Mouse (Mus musculus): ENCODE results near the gene Hspe1.
"Not testable (repeated sequence)": the region's sequence is repeated elsewhere in the genome, so short reads cannot be mapped to it uniquely, and the experiment has no call there.

The Hspe1 gene

DNA sequence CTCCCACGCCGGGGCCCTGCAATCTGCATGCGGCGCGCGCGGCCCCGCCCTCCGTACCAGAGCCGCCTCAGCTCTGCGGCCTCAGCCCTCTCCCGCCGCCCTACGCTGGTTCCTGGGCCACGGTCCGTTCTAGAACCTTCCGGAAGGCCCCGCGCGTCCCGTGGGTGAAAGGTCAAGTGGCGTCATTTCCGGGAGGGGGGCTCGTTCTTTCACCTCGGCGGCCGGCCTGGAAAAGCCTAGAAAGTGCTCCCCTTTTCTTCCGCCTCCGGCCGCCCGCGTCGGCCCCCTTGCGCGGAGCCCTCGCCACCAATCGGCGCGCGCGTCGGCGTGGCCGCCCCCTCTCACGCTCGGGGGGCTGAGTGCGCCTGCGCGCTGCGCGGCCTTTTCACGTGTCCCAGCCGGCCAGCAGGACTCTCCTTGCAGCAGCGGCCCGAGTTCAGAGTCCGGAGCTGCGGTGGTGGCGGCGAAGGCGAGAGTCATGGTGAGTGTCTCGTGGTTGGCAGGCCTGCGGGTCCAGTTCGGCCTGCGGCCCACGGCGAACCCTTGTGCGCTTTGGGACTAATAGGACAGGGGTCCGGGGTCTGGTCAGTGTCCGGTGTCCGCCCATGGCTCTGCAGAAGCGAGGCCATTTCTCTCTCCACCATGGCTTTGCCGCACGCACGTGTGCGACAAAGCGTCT lies at the start of gene Hspe1, which contains the start of gene Hspd1:
Gene Hspe1, plus strand, starts transcription at position 201 of the 679 bp plus-strand sequence.
Gene Hspd1, minus strand, starts transcription at position 312 of the 679 bp plus-strand sequence.
- DNase-seq (ENCODE audit: low spot score in 2 of 2), result peak; percentile 90 to 97

DNA sequence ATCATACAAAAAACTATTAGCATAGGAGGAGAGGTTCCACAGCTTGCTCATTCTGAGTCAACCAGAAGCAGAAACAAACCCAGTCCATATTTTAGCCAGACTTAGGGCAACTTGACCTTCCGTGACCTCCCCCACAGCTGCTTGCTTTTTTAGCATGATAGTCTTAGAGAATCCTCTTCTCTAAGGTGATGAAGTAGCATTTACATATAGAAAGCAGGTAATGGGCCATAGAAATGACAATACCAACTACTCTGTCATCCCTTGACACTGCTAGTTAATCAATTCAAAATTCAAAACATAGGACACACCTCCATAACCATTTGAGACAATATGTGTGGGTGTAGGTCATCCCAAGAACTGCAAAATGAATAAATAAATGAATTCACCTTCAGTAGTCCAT lies 48.0 kb upstream of the Hspe1 start:
- no peak for DNase-seq (ENCODE audit: low spot score in 2 of 2)

DNA sequence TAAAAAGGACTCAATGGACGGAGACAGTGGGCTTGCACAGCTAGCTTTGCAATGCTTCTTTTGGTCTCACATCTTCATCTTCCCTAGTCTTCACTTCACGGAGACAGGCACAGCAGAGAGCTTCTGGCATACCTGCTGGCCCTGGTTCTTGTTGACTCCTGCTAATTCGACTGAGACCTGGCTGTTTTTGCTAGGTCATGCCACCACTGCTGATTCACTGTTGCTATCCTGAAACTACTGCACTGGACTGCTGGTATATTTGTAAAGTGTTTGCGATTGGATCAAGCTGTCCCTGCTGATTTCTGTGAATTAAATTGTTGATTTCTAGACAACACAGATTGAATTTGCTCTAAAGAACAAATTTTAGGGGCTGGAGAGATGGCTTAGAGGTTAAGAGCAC lies 46.2 kb upstream of the Hspe1 start:
- no peak for DNase-seq (ENCODE audit: low spot score in 2 of 2)

DNA sequence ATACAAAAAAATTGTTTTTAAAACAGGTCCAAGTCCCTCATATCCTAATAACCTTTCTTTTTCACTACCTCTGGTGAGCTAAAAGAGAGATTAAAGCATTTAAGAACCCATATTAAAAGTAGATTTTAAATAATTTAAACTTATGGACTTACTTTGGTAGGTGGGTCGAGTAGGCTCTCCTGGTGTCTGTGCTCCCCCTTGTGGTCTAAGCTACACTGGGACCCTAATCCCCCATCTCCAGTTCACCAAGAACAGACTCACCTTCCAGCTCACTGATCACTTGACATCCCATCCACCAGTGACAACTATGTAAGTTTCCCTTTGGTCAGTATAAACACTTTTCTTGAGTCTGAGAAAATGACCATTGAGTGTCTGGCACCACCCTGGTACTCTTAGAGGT lies 45.7 kb upstream of the Hspe1 start:
- DNase-seq (ENCODE audit: low spot score in 2 of 2), result no peak

DNA sequence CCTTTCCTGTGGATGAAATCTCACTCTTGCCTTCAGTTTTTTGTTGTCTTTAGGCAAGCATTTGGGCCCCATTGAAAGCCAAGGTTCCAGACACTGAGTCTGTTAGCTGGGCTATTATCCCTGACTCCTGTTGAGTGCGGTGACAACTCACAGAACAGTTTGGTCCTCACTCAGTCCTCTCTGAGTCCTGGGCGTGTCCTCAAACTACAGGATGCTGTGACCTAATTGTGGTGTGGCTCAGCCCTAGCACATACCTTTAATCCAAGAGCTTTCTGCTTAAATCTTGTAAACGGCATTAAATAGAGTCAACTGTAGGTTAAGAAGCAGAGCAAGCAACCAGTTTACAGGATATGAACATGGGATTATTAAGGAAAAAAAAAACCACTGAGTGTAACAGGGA lies 44.8 kb upstream of the Hspe1 start:
- DNase-seq (ENCODE audit: low spot score in 2 of 2), result no peak

DNA sequence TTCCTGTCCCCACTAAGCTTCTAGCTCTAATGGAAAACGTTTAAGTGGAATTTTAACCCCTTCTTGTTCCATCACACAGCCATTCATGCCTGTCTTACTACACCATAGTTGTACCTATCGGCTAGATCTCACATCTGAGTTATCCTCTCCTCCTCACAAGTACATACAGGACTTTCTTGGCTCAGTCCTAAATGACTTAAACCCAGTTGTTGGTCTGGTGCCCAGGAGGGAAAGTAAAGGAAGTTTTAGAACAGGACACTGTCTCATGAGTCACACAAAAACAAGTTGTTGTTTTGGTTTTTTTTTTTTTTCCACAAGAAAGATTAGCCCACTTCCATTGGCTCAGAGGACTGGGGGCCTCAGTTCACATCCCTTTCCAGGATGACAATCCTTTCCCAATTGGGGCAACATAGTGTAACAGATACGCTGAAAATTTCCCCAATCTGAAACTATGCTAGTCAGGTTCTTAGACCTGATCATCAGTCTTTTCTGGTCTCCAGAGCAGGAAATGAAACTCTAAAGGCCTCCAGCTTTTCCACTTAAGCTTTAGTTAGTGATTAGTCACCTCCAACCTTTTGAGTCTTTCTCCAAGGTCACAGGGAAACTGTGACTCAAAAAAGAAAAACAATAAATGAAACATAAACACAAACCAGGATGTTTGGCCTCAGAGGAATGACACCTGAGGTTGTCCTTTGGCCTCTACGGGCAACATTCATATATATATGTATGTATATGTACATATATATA lies 38.9 kb upstream of the Hspe1 start:
- DNase-seq (ENCODE audit: low spot score in 2 of 2), result no peak

DNA sequence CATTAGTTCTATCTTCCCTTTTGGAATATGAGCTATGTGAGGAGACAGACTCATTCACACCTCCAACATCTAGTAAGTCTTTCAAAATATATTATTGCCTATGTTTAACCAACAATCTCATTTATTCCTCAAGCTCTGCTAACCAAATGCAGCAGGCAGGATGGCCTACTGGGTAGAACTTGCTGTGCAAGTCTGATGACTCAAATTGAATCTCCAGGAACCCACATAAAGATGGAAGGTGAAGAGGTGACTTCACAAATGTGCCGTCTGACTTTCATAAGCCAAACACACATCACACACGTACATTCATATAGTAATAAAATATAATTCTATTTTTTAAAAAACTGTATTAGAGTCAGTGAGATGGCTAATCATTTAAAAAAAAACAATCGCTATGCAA lies 36.3 kb upstream of the Hspe1 start:
- no peak for DNase-seq (ENCODE audit: low spot score in 2 of 2)

DNA sequence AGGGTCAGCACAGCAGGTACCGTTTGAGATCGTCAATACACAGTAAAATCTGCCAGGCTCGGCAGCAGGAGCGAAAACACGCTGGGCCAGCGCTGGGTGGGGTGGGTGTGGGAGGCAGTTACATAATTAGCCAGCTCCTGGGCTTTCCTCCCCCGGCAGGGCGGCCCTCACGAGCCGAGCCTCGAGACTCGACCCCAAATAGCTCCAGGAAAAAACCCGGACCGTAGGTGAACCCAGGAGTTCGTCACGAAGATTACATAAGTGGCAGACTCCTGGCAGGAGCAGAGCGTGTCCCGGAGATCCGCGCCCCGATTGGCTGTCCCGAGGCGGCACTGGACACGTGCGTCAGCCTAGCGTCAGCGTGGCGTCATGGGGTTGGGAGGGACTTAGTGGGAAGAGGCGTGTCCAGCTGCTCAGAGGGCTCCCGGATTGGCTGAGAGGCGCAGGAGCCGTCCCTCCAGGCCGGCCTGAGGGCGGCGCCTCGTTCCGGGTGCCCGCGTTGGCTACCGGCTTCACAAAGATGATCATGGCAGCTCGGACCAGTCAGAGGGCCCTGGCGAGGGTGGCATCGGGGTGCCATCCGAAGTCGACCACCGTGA lies 35.5 kb upstream of the Hspe1 start, which contains the start of gene Coq10b:
Gene Coq10b, plus strand, starts transcription at position 416 of the 599 bp plus-strand sequence.
- DNase-seq (ENCODE audit: low spot score in 2 of 2), result peak; percentile 98

DNA sequence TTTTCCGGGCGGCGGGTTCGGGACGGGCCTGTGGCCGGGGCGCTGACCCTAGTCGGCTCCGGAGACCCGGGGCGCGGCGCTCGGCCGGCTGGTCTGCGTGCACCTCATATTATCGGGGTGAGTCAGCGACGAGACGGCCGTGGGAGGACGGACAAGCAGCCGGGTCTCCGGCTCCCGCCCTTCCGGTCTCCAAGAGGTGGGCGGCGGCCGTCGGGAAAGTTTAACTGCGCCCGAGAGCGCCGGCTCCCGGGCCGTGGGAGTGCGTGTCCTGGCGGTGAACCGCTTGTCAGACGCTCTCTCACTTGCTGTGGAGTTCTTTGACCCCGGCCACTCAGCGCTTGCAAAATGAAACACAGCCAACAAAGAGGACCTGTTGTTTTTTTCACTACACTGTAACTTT lies 34.9 kb upstream of the Hspe1 start:
- DNase-seq (ENCODE audit: low spot score in 2 of 2), result peak in 1 of 2 experiments; percentile 82

DNA sequence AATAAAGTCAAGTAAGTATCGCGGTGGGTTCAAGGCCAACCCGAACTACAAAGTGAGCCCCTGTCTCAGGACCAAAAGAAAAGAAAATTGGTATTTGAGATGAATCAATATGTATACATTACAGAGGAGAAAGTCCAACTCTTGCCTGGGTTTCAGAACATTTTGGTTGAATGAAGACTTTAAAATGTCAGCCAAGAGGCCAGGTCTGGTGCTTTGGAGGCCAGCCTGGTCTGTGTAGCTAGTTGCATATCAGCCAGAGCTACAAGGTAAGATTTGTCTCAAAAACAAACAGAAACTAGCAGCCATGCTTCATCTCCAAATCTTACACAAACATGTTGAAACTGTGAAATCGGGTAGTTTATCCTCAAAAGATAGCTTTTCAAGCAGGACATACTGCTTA lies 34.3 kb upstream of the Hspe1 start:
- DNase-seq (ENCODE audit: low spot score in 2 of 2), result no peak

DNA sequence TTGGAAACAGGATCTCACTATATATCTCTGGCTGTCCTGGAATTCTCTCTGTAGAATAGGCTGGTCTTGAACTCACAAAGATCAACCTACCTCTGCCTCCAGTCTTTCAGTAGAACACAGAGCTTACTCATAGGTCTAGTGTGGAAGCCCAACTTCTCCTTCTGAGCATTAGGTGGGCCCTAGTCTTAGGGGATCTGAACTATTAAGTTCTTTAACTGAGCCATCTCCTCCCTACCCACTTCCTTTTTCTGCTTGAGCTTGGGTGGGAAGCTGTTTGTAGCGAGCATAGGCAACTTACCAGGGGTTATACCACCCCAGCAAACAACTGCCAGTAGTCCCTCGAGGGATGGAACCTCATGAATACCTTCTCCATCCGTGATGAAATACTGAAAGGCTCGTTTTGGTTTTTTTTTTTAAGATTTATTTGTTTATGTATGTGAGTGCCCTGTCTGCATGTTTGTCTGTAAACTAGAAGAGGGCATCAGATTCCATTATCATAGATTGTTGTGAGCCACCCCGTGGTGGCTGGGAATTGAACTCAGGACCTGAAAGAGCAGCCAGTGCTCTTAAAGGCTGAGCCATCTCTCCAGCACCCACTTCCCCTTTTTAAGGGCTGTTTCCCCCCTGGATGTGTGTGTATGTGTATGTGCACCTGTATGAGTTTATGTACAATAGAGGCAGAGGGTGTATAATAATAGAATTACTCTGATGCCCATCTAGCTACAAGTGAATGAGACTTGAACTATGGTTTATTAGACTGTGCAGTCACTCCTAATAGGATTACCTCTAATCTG lies 32.4 kb upstream of the Hspe1 start:
- no peak for DNase-seq (ENCODE audit: low spot score in 2 of 2)

DNA sequence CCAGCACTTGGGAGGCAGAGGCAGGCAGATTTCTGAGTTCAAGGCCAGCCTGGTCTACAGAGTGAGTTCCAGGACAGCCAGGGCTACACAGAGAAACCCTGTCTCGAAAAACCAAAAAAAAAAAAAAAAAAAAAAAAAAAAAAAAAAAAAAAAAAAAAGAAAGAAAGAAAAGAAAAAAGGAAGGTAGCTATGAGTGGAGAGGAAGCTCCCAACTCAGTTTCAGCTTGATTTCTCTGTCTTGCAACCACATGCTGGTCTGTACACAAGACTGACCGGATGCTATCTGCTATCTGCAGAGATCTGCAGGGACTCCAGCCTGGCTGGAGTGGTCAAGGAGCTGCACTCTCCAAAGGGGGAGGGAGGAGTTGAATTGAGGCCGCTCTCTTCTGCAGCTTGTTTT lies 29.5 kb upstream of the Hspe1 start:
- DNase-seq (ENCODE audit: low spot score in 2 of 2), result not testable (repeated sequence)

DNA sequence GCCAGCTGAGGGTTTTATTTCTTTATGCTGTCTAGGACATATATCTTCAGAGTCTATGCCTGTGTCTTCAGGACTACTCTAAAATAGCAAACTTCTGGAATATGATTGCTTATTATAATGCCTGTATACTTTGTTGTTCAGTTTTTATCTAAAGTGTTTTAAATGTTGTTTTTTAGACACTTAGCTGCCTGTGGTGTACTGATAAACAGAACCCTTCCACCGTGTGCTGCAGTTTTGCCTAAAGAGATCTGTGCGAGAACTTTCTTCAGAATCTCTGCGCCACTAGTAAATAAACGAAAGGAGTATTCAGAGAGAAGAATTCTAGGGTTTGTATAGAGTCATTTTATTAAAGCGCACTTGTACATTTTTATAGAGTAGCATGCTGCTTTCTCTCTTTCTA lies 26.8 kb upstream of the Hspe1 start:
- DNase-seq (ENCODE audit: low spot score in 2 of 2), result no peak

DNA sequence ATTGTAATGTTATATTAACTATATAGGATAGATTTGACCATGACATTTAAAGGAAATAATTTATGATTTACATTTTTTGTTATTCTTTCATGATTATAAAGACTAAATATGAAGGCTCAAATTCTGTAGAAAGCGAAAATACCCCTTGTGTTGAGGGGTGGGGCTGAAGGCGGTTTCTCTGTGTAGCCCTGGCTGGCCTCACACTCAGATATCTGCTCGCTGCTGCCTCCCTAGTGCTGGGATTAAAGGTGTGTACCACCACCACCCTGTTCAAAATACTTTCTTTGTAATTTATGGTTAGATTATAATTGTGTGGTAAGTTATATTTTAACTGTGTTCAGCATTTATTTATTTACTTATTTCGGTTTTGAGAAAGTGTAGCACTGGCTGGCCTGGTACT lies 26.2 kb upstream of the Hspe1 start:
- DNase-seq (ENCODE audit: low spot score in 2 of 2), result no peak

DNA sequence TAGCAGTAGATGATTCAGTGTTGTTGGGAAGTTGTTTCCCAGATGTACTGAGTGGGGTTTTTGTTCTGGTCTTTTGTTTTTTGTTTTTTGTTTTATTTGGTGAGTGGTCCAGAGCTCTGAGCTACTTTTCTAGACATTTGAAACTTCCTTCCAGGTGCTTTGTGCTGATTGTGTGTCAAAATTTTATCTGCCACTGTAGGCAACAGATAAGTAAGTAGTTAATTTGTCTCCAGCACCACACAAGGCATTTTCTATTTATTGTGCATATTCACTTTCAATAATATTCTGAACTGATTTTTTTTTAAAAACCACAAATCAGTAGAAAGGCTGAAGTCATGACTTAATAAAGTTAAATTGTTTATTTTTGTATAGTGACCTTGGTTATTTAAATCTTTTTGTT lies 15.6 kb upstream of the Hspe1 start:
- DNase-seq (ENCODE audit: low spot score in 2 of 2), result not testable (repeated sequence)

DNA sequence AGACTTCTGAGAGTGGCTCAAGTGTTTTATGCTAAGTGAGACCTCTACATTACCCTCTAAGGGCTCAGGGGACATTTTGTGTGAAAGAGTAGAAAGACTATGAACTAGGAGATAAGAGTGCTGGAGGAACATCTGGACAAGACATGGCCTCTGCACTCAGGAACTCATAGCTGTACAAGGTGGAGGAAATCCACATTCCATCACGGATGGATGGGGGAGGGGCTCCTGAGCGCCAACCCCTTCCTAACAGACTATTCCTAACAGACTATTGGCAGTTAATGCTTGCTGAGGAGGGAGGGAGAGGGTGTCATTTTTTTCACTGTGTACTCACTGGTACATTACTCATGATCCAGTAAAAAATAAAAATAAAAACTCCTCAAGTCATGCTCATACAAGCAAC lies 13.2 kb upstream of the Hspe1 start:
- no peak for DNase-seq (ENCODE audit: low spot score in 2 of 2)

DNA sequence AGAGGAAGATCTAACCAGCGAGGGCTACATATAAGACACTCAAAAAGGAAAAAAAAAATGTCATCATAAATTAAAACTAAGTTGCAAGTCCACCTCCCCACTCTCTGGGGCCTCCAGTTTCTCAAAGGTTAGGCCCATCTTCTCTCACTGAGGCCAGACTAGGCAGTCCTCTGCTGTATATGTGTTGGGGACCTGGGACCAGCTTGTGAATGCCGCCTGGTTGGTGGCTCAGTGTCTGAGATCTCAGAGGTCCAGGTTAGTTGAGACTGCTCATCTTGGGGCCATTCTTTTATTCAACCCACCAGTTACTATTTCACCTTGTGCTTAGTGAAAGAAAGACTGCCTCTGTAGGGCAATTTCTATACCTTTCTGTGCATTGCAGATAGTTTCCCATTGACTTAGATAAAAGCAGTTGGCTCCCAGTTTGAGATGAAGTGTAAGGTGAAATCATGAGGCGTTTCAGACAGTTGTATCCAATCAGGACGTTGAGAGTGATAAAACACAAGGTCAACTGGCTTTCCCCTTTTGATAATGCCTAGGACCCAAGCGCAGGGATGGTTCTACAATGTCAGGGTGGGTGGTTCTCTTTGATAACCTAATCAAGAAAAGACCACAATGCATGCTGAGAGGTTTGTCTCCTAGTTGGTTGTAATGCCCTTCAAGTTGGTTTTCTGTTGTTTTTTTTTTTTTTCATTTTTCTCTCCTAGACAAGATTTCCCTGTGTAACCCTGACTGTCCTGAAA lies 12.1 kb upstream of the Hspe1 start:
- DNase-seq (ENCODE audit: low spot score in 2 of 2), result no peak

DNA sequence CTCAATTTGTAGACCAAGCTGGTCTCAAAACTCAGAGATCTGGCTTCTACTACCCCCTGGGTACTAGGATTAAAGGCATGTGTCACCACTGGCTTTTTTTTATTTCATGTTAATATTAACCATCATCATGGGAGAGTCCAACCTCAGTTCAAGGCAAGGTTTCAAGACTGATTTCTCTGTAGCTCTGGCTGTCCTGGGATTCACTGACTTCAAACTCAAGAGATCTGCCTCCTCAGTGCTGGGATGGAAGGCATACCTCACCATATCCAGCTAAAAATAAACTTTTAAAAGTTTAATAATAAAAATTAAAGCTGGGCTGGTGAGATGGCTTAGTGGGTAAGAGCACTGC lies 11.6 kb upstream of the Hspe1 start:
- no peak for DNase-seq (ENCODE audit: low spot score in 2 of 2)

DNA sequence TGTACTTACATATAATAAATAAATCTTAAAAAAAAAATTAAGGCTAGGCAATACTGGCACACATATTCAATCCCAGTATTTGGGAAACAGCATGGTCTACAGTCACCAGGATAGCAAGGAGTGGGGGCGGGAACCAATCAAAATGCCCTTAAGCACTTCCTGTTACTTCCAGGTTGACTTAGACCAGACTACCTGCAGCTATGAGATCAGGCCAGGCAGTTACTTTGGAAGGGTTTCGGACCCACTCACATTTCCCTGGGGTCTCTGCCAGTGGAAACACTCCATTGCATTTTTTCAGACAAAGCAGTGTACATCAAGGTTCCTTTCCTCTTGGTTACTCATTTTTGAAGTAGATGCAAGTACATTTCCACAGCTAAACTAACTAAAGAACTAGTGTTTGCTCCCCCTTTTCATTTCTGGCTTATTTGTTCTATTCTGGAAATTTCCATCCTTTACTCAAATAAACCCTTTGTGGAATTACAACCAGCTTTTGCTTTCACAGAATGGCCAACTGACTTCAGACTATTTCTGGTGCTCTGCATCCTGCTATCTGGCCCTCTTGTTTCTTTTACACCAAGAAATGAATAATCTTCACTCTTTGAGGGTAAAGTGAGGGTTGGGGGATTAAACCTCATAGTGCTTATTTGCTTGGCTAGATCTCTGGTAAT lies 10.9 kb upstream of the Hspe1 start:
- no peak for DNase-seq (ENCODE audit: low spot score in 2 of 2)

DNA sequence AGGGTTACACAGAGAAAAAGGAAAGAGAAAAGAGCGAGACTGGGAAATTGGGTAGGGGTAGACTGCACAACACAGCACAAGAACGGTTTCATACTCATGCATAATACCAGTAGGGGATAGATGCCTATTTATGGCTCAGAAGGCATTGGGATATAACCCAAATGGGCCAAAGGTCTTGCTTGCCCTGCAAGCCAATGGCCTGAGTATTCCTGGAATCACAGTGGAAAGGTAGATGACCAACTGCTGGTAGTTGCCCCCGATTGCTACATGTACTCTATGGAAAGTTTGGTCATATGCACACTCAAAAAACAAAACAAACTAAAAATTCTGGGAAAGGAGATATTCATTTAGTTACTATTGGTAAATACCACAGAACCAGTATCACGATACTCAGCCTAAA lies 8.3 kb upstream of the Hspe1 start:
- DNase-seq (ENCODE audit: low spot score in 2 of 2), result no peak

DNA sequence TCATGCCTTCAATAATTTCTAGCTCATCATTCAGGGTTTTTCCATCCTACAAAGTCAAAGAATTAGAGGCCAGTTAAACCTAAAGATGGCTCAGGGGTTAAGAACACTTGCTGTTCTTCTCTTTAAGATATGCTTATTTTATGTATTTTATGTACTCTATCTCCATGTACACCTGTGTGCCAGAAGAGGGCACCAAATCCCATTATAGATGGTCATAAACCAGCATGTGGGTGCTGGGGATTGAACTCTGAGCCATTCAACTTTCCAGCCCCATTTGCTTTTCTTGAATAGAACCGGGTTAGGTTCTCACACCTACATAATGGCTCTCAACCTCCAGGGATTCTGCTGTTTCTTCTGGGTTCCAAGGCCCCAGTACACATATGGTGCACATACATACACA lies 5.8 kb upstream of the Hspe1 start:
- no peak for DNase-seq (ENCODE audit: low spot score in 2 of 2)
